Mouse (Mus musculus): ENCODE data around the gene Pbx2.

The Pbx2 gene

GRCm38 (mm10) chr17:34578070-34578469 lies 13.0 kb upstream of the Pbx2 start:
- in situ Hi-C loops (cut with MseI, MboI): loop anchor here in 1 of 2 experiments (5.0 kb wide), 1 partner anchor 34 kb away; no protein-coding TSS in a partner anchor

DNA sequence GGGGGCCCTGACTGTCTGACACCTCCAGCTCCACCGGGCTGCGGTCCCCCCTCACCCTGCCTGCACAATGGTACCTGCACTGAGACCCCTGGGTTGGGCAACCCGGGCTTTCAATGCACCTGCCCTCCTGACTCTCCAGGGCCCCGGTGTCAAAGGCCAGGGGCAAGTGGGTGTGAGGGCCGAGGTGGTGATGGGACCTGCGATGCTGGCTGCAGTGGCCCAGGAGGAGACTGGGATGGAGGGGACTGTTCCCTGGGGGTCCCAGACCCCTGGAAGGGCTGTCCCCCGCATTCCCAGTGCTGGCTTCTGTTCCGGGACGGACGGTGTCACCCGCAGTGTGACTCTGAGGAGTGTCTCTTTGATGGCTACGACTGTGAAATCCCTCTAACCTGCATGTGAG lies 8.5 kb upstream of the Pbx2 start:
- in situ Hi-C loops (cut with MseI, MboI): no loop called here

DNA sequence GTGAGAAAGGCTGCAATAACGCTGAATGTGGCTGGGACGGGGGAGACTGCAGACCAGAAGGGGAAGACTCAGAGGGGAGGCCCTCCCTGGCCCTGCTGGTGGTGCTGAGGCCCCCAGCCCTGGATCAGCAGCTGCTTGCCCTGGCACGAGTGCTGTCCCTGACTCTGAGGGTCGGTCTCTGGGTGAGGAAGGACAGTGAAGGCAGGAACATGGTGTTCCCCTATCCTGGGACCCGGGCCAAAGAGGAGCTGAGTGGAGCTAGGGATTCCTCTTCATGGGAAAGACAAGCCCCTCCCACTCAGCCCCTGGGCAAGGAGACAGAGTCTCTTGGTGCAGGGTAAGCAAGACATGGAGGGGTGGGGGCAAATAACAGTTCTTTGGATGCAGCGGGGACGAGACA lies 7.7 kb upstream of the Pbx2 start:
- in situ Hi-C loops (cut with MseI, MboI): no loop called here

GRCm38 (mm10) chr17:34583819-34584218 lies 7.2 kb upstream of the Pbx2 start:
- in situ Hi-C loops (cut with MseI, MboI): no loop called here

DNA sequence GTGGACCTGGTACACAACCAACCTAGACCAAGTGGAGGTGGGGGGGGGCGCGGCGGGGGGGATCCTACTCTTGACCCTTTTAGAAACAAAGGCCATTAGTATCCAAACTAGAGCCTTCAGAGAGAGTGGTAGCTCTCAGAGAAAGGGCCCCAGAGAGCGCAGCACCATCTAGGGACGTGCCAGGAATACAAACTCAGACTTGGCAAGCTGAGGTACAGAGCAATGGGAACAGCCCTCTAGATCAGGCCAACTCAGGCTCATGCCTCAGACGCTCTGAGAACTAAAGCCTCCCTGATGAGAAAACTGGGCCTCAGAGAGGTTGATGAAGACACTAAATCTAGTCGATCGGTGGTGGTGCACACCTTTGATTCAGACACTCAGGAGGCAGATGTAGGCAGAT lies 5.9 kb upstream of the Pbx2 start:
- in situ Hi-C loops (cut with MseI, MboI): no loop called here

GRCm38 (mm10) chr17:34585877-34586771 lies 4.9 kb upstream of the Pbx2 start:
- in situ Hi-C loops (cut with MseI, MboI): no loop called here

DNA sequence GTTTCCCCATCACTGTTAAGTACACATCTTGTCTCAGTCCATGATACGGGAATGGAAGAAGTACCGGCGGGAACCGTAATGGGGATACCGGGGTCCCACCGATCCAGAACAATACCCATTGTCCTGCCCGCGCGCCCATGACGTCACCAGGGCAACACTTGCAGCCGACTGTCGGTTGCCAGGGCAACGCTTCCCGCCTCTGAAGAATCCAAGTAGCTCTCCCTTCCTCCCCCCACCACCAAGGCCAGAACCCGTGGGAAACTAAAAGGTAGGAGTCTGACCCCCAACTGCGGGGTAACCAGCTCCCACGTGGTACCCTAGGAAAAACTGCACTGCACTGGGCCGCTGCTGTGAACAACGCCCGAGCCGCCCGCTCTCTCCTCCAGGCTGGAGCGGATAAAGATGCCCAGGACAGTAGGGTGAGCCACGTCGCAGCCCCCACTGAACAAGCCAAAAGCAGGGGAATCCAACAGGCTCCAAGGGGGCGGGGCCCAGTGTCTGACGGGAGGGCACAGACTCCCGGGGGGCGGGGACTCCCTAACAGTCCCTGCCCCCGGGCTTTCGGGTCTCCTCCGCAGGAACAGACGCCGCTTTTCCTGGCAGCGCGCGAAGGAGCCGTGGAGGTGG lies 4.2 kb upstream of the Pbx2 start:
- in situ Hi-C loops (cut with MseI, MboI): no loop called here

DNA sequence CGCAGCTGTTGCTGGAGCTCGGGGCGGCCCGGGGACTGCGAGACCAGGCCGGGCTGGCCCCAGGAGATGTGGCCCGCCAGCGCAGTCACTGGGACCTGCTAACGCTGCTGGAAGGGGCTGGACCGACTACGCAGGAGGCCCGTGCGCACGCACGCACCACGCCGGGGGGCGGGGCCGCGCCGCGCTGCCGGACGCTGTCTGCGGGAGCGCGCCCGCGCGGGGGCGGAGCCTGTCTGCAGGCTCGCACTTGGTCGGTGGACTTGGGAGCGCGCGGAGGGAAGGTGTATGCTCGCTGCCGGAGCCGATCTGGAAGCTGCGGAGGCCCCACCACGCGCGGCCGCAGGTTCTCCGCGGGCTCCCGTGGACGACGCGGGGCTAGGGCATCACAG lies 3.6 kb upstream of the Pbx2 start:
- in situ Hi-C loops (cut with MseI, MboI): no loop called here

DNA sequence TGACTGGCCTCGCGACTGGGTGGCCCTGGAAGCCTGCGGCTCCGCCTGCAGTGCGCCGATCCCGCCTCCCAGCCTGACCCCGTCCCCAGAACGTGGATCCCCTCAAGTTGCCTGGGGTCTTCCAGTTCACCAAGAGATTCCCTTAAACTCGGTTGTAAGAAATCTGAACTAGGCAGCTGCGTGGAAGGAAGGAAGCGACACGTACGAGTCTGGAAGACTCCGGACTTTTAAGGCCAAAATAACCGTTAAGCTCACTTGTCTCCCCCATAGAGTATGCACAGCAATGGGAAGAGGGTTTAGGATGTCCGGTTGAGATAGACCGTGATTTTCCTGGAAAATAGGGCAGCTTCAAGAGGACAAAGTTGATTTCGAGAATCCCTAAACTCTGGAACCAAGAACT lies 3.3 kb upstream of the Pbx2 start:
- in situ Hi-C loops (cut with MseI, MboI): no loop called here

DNA sequence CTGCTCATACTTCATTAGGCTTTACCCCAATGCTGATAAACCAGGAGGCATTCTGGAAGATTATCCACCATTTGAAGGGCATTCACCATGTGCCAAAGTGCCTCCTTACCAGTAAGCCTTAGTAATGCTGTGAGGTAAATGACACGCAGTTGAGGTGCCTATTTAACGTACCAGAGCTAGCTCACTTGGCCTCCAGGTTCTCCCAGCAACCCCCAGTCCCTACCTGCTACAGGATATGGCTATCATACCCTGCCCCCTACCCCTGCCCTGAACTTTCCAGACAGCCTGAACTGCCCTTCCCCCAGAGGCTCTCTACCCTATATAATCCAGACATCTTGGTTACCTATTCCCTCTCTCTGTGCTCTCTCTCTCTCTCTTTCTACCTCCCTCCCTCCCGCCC lies 2.3 kb upstream of the Pbx2 start:
- in situ Hi-C loops (cut with MseI, MboI): no loop called here

- in situ Hi-C loops (cut with MseI, MboI): no loop called here
Measured at GRCm38 (mm10) chr17:34589206-34589605, 1.9 kb upstream of the Pbx2 start.

DNA sequence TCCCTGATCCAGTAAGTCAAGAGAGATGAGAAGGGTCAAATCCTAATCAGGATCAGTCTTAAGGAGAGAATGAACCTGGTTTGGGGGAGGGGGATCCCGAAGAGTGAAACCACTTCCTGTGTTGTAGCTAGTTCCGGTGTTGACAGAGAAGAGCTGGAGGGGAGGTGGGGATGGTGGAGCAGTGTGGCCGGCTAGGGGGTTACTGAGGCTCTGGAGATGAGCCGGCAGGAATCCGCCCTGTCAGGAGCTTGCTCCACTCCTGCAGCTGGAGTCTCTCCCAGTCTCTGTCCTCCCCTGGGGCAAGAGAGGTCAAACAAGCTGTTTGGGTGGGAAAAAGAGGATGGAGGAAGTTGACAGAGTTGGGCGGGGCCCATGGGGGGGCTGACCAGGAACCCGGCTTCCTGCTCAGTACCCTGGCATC lies 1.4 kb upstream of the Pbx2 start, which contains the start of gene Gpsm3:
TSS of gene Gpsm3 (plus strand) at position 126 of the 421 bp plus-strand sequence.
- in situ Hi-C loops (cut with MseI, MboI): no loop called here

GRCm38 (mm10) chr17:34590154-34590987 lies 695 bp upstream of the Pbx2 start:
- in situ Hi-C loops (cut with MseI, MboI): no loop called here

DNA sequence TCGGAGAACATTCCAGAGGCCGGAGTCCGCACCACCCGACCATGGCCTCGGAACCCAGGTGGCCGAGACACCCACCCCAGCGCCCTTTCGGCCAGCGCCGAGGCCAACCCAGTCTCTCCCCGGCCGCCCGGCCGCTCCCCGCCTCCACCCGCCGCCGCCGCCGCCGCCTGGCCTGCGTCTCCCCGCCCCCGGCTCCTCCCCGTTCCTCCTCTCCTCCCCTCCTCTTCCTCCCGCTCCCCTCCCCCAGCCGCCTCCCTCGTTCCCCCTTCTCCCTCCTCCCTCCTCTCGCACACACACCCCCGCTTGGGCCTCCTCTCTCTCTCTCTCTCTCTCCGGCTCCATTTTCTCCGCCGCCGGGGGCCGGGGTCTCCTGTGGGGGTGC lies 919 bp downstream of the Pbx2 start:
- in situ Hi-C loops (cut with MseI, MboI): no loop called here

DNA sequence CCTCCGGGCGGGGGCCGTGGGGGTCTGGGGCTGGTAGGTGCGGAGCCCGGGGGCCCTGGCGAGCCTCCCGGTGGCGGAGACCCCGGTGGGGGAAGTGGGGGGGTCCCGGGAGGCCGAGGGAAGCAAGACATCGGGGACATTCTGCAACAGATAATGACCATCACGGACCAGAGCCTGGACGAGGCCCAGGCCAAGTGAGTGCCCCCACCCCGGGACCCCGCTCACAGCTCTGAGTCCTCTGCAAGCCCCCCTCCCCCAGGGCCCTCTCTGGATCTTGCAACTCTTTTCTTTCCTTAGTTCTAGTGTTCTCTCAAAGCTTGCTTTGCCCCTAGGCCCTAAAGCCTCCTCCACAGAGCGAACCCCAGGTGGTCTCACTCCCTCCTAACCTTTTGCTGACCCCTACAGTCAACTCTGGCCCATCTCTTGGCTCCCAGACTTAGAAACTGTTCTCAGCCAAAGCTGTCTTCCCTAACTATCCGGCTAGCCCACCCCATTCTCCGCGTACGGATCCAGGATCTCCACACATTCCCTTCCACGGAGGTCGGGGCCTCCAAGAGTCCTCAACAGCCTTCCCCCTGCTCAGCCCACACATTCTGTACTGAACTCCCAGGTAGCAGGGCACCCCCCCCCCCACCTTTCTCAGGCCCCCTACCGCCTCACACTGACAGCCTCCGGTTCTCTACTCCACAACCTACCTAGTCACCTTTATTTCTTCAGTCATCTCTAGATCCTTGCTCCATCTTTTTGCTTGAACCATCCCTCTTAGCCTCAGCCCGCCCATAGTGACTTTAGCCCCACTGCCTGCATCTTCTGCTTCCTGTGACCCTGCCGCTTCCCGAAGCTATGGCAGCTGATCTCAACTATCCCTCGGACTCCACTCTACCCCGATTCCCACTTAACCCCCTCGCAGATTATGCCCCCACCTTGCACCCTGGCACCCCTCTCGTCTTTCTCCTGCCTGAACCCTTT lies 1.8 kb downstream of the Pbx2 start:
- in situ Hi-C loops (cut with MseI, MboI): no loop called here

GRCm38 (mm10) chr17:34593752-34594525 lies 2.9 kb downstream of the Pbx2 start:
- in situ Hi-C loops (cut with MseI, MboI): no loop called here

GRCm38 (mm10) chr17:34596098-34596497 lies 5.0 kb downstream of the Pbx2 start:
- in situ Hi-C loops (cut with MseI, MboI): no loop called here

GRCm38 (mm10) chr17:34597566-34598095 lies 6.6 kb downstream of the Pbx2 start, which contains the start of gene Ager:
TSS of gene Ager (plus strand) at chr17:34597862.
- in situ Hi-C loops (cut with MseI, MboI): no loop called here

DNA sequence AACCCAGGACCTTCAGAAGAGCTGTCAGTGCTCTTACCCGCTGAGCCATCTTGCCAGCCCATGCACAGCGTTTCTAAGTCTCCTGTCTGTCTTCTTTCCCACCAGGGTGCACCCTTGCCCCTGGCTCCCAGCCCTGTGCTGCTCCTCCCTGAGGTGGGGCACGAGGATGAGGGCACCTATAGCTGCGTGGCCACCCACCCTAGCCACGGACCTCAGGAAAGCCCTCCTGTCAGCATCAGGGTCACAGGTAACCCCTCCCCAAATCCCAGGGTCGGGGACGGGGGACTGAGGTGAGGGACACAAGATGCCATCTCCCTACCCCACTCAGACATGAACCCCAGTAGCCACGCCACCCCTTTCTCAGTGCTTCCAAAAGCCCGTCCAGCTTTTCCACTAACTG lies 8.8 kb downstream of the Pbx2 start:
- in situ Hi-C loops (cut with MseI, MboI): no loop called here

DNA sequence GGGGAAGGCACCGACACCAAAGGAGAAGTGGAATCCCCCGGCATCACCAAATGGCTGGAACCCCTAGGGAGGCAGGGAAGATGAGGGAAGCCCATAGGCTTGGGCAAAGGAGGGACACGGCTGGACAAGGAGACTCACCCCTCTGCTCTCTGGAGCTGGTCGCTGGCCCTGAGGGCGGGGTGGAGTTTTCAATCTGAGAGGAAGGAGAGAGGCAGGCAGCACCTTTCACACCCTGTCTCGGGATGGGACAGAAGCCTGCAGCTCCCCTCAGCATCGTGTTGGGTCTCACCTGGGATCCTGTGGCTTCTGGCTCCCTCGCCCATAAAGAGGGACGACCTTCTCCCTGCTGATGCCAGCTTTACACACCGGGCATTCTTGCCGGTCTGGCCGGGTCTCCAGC lies 10.7 kb downstream of the Pbx2 start:
- in situ Hi-C loops (cut with MseI, MboI): no loop called here

Data from mouse trophoblast stem cell (cell line).